Mouse (Mus musculus): ENCODE results near the gene U2af1. TPM values are rescaled to one million over a fixed set of nuclear protein-coding genes. Genes with fewer than 3 reads are reported as not detected.

Gene U2af1
- polyA plus RNA-seq, 1 experiment from 2014 or later, result 473 TPM

DNA sequence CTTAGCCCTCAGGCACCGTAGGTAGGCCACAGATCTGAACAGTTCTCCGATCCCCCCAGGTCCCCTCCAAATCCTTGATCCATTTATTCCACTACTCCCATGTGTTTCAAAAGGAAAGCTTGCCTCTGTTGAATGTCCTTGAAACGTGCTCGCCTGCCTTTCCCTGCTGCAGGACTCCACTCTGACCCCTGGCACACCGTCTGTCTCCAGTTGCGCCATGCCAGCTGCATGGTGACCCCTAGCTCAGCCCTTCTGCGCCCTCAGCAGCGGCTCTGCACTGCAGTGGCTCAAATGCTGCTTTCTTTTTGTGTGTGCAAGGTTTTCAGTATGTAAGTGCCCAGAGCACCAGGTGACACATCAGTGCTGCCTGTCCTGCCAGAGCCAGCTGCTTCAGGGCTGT lies 60.1 kb downstream of the U2af1 start:
- no peak for DNase-seq (ENCODE audit: low spot score)
- H3K27me3 ChIP-seq (ENCODE audit: low read depth, poor library complexity, severe bottlenecking), result no peaks in the 10 kb centered on the region
- no peaks in the 10 kb centered on the region for H3K4me1 ChIP-seq
- no peak overlapping the region for H3K27ac ChIP-seq
- WGBS, result 94% methylated on average over 8 of the region's 8 CpGs
- no peak overlapping the region for H3K4me3 ChIP-seq
- no peaks in the 10 kb centered on the region for H3K9me3 ChIP-seq (replicated peaks)
- H3K36me3 ChIP-seq, result peaks cover 89% of the 10 kb centered on the region

DNA sequence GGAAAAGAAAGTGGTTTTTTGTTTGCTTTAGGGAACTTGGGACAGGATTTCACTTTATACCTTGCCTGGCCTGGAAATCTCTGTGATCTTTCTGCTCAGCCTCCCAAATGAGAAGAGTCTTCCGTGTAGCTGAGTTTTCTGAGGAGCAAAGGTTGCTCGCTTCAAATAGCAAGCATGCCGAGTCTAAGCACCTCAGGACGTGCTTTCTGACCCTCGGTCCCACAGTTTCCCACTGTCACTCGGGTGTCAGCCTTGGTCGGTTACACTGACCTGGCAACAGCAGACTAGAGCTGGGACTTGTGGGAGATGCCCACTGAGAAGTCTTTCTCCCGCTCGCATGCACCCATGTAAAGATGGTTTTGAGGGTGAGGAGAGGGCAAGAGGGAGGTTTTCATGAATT lies 60.7 kb downstream of the U2af1 start:
- Histone ChIP-seq H3K9me3 (replicated peaks) (no peaks in the 10 kb centered on the region), H3K27ac (no peak overlapping the region), H3K4me1 (no peaks in the 10 kb centered on the region), H3K4me3 (no peak overlapping the region), H3K36me3 (peaks cover 89% of the 10 kb centered on the region), H3K27me3 (ENCODE audit: low read depth, poor library complexity, severe bottlenecking) (no peaks in the 10 kb centered on the region)
- no peak for DNase-seq (ENCODE audit: low spot score)
- WGBS, result 92% methylated on average over 9 of the region's 9 CpGs

Other genes starting within 250 kb of the U2af1 start
- gene Wdr4, start 138.9 kb downstream of the U2af1 start, polyA plus RNA-seq (2016; fragmentation: Nextera tagmentation; extraction: Ambion mirVana), result 69.5 and 73.2 TPM in 2 replicates
- 201 and 213 TPM in 2 replicates for gene Ndufv3, start 138.8 kb downstream of the U2af1 start, polyA plus RNA-seq (2016; fragmentation: Nextera tagmentation; extraction: Ambion mirVana)
- 37.6 and 40.2 TPM in 2 replicates for gene Pknox1, start 94.2 kb downstream of the U2af1 start, polyA plus RNA-seq (2016; fragmentation: Nextera tagmentation; extraction: Ambion mirVana)
- 1.9 and 2.3 TPM in 2 replicates for gene Cbs, start 21.7 kb downstream of the U2af1 start, polyA plus RNA-seq (2016; fragmentation: Nextera tagmentation; extraction: Ambion mirVana)
- gene Cryaa, start 18.9 kb upstream of the U2af1 start, polyA plus RNA-seq (2016; fragmentation: Nextera tagmentation; extraction: Ambion mirVana), result not detected in 2 replicates
- 10.3 and 13.4 TPM in 2 replicates for gene Sik1, start 196.9 kb upstream of the U2af1 start, polyA plus RNA-seq (2016; fragmentation: Nextera tagmentation; extraction: Ambion mirVana)

All from limb, embryonic 10.5 days (tissue).